Mouse (Mus musculus): Measurements from ENCODE around the gene Kera. TPM values are rescaled to one million over a fixed set of nuclear protein-coding genes. Genes with fewer than 3 reads are reported as not detected.

Gene Kera
- polyA plus RNA-seq, 1 experiment from 2014 or later: not detected

DNA sequence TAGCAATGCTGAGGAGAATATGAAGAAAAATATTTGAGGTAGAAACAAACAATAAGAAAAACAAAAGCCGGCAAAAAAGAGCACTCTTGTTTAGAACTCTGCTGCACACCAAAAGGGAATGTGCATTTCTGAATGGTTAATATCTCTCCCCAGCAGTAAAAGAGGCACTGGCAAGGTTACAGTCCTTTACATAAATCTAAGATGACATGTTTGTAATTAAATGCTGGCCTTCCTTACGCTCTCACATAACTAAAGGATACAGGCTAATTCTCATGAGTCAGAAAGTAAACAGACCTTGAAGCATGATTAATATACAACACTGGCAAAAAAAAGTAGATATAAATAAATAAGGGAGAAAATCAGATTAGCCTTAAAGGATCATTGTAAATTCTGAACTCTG lies 43.7 kb downstream of the Kera start:
- Histone ChIP-seq H3K4me3 (ENCODE audit: low read length) (no peak overlapping the region), H3K9ac (ENCODE audit: low read depth, low read length) (no peak overlapping the region), H3K4me2 (ENCODE audit: low read length) (no peak overlapping the region), H3K36me3 (ENCODE audit: control insufficient read depth, insufficient read depth, low read length) (no peaks in the 10 kb centered on the region), H3K4me1 (ENCODE audit: control insufficient read depth, insufficient read depth, low read depth, low read length) (no peaks in the 10 kb centered on the region), H3K27me3 (replicated peaks; ENCODE audit: control insufficient read depth, insufficient read depth, low read length) (no peaks in the 10 kb centered on the region), H3K27ac (ENCODE audit: low read depth, low read length) (no peak overlapping the region), H3K9me3 (ENCODE audit: control insufficient read depth, low read length) (no peaks in the 10 kb centered on the region)
- WGBS: 70% methylated on average over 2 of the region's 2 CpGs
- no peak for ATAC-seq

DNA sequence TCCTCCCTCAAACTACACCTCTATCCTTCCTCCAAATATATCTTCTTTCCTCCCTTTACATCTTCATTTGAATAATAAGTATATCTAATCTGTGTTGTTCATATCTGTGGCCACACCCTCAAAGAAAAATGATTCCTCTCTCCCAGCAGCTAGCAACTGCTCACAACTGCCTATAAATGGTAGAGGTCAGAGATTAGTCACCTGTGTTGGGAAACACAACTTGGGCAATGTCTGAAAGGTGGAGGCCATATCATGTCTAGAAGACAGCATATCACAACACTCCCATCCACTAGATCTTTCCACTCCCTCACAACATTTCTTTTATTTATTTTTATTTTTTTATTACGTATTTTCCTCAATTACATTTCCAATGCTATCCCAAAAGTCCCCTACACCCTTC lies 52.8 kb downstream of the Kera start:
- H3K9ac ChIP-seq (ENCODE audit: low read depth, low read length): no peak overlapping the region
- no peak for ATAC-seq
- no peak overlapping the region for H3K4me3 ChIP-seq (ENCODE audit: low read length)
- H3K4me2 ChIP-seq (ENCODE audit: low read length): no peak overlapping the region
- no peaks in the 10 kb centered on the region for H3K27me3 ChIP-seq (replicated peaks; ENCODE audit: control insufficient read depth, insufficient read depth, low read length)
- 91% methylated on average over 1 of the region's 1 CpGs for WGBS
- H3K27ac ChIP-seq (ENCODE audit: low read depth, low read length): no peak overlapping the region
- H3K4me1 ChIP-seq (ENCODE audit: control insufficient read depth, insufficient read depth, low read depth, low read length): no peaks in the 10 kb centered on the region
- H3K36me3 ChIP-seq (ENCODE audit: control insufficient read depth, insufficient read depth, low read length): no peaks in the 10 kb centered on the region
- no peaks in the 10 kb centered on the region for H3K9me3 ChIP-seq (ENCODE audit: control insufficient read depth, low read length)

Other genes with a start within 250 kb of the Kera start
- 73.6 and 88.8 TPM in 2 replicates for gene Dcn, start 127.3 kb upstream of the Kera start, polyA plus RNA-seq (2015; fragmentation: Nextera tagmentation; extraction: Ambion mirVana)
- 16.5 and 24.9 TPM in 2 replicates for gene Lum, start 41.8 kb upstream of the Kera start, polyA plus RNA-seq (2015; fragmentation: Nextera tagmentation; extraction: Ambion mirVana)
- 0.21 and 1.2 TPM in 2 replicates for gene Epyc, start 37.2 kb downstream of the Kera start, polyA plus RNA-seq (2015; fragmentation: Nextera tagmentation; extraction: Ambion mirVana)
- gene Ccer1, start 86.2 kb downstream of the Kera start, polyA plus RNA-seq (2015; fragmentation: Nextera tagmentation; extraction: Ambion mirVana): not detected in 2 replicates
- gene C030005K15Rik, start 119.9 kb downstream of the Kera start, polyA plus RNA-seq (2015; fragmentation: Nextera tagmentation; extraction: Ambion mirVana): not detected in 2 replicates

All from hindbrain, embryonic 16.5 days (tissue).